Mouse (Mus musculus) liver, embryonic 14.5 days (tissue): ENCODE measurements around the gene Rps6kb2. TPM values are rescaled to one million over a fixed set of nuclear protein-coding genes. Genes with fewer than 3 reads are reported as not detected.

Experiments
- ATAC-seq: fragments of 200-750 bp; cut with Nextera tagmentation; 2 replicates; pipeline ENCODE4 v1.8.0; 2017; ENCODE audit warnings: moderate number of reproducible peaks, mild to moderate bottlenecking, moderate library complexity; ENCODE audit not compliant: insufficient read depth
- DNase-seq, 3 experiments: peaks; one replicate each; pipeline ENCODE4 v3.0.0-alpha.2; 2012 to 2013; ENCODE audit warnings: low read depth in 3 of 3, low spot score in 3 of 3
- H3K27ac ChIP-seq: fragments of 300-500 bp; sonication (generic); 2 replicates; pipeline ENCODE4 v1.5.1; 2014; ENCODE audit warnings: moderate library complexity, mild to moderate bottlenecking, control low read depth, inconsistent platforms
- H3K27me3 ChIP-seq: fragments of 300-500 bp; sonication (generic); 2 replicates; pipeline ENCODE4 v1.6.1; 2014; ENCODE audit warnings: mild to moderate bottlenecking, low read length, moderate library complexity; ENCODE audit not compliant: control insufficient read depth, insufficient read depth
- H3K36me3 ChIP-seq: fragments of 300-500 bp; sonication (generic); replicated peaks from 2 replicates; pipeline ENCODE4 v1.6.1; 2014; ENCODE audit warnings: low read depth; ENCODE audit not compliant: control insufficient read depth, insufficient read depth
- H3K4me1 ChIP-seq, 2 experiments: fragments of 200-500 bp in 1 of 2; fragments of 300-500 bp in 1 of 2; sonication (generic) in 1 of 2; replicated peaks; 2 replicates each; pipeline ENCODE4 v1.6.1; 2012 to 2014; ENCODE audit warnings: antibody characterized with exemption in 1 of 2, inconsistent platforms in 1 of 2, low read length in 1 of 2; ENCODE audit not compliant: control insufficient read depth in 2 of 2, insufficient read depth in 2 of 2
- H3K4me2 ChIP-seq: fragments of 300-500 bp; sonication (generic); 2 replicates; pipeline ENCODE4 v1.6.1; 2014; ENCODE audit warnings: low read depth, mild to moderate bottlenecking, control low read depth, moderate library complexity
- H3K4me3 ChIP-seq, 2 experiments: fragments of 200-500 bp in 1 of 2; fragments of 300-500 bp in 1 of 2; sonication (generic) in 1 of 2; 2 replicates each; pipeline ENCODE4 v1.5.1; 2012 to 2014; ENCODE audit warnings: low read depth in 2 of 2, low read length in 2 of 2, mild to moderate bottlenecking in 2 of 2, control low read depth in 1 of 2, inconsistent platforms in 1 of 2, moderate library complexity in 1 of 2; ENCODE audit not compliant: insufficient read depth in 1 of 2
- H3K9ac ChIP-seq: fragments of 300-500 bp; sonication (generic); replicated peaks from 2 replicates; pipeline ENCODE4 v1.6.1; 2014; ENCODE audit warnings: mild to moderate bottlenecking, control low read depth, moderate library complexity
- H3K9me3 ChIP-seq: fragments of 300-500 bp; sonication (generic); 2 replicates; pipeline ENCODE4 v1.6.1; 2016; ENCODE audit warnings: low read length, mixed read lengths; ENCODE audit not compliant: control insufficient read depth
- CTCF ChIP-seq: IDR thresholded peaks from 2 replicates; pipeline ENCODE4 v1.5.1; 2016; ENCODE audit warnings: antibody characterized with exemption, low read depth, control low read depth
- EP300 ChIP-seq: IDR thresholded peaks from 2 replicates; pipeline ENCODE4 v1.6.1; 2016; ENCODE audit warnings: antibody characterized with exemption, low read depth
- WGBS: fragments of 180-500 bp; shearing (Covaris S2); extraction: QIAGEN DNeasy Blood & Tissue Kit; methylation state at CpG from one replicate; pipeline ENCODE4 v1.1.7; 2014; ENCODE audit not compliant: insufficient replicate concordance; 5-methylcytosine and 5-hydroxymethylcytosine counted together
- polyA plus RNA-seq, 2 experiments: library from polyadenylated mRNA; depleted of rRNA in 1 of 2; stranded (reverse) in 1 of 2; unstranded in 1 of 2; fragments of >200 nt; fragmentation: Nextera tagmentation in 1 of 2; extraction: Ambion mirVana in 1 of 2; gene quantifications; 2 replicates each; pipeline versions ENCODE4 v1.2.1 to v1.2.3; 2012 to 2014

Rps6kb2 gene
- polyA plus RNA-seq, 2 experiments, result 19.2 to 19.9 TPM

DNA sequence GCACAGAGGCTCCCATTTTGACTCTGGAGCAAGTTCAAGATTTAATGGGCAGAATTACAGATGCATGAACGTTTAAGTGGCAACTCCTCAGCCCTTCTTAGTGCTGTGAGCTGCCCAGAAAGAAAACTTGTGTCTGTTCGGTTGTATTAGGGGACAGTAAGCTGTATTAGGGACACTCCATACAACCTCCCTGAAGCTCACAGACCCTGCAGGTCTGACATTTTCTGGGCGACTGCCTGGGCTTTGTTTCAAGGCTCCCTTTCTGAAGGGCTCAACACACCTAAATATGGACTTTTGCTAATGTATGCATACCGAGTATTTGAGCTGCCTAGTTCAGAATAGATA lies 361 bp upstream of the Rps6kb2 start:
- peaks cover 5% of the 10 kb centered on the region; the same call in 1 of the 2 replicates for H3K36me3 ChIP-seq
- peak overlapping the region; percentile 93 for H3K9ac ChIP-seq
- no peaks in the 10 kb centered on the region for H3K27me3 ChIP-seq
- H3K4me1 ChIP-seq, result peaks cover 12 to 14% of the 10 kb centered on the region in 2 experiments
- peak overlapping the region; percentile 58 for H3K27ac ChIP-seq
- ATAC-seq (peak; percentile 8; the same call in 1 of the 2 replicates), DNase-seq (no peak)
- H3K4me2 ChIP-seq, result peak overlapping the region; percentile 98
- TF ChIP-seq EP300, result no peak
- TF ChIP-seq CTCF, result no peak
- 30% methylated on average over 4 of the region's 4 CpGs for WGBS
- peak overlapping the region; percentile 87 to 90 for H3K4me3 ChIP-seq
- H3K9me3 ChIP-seq, result no peaks in the 10 kb centered on the region

DNA sequence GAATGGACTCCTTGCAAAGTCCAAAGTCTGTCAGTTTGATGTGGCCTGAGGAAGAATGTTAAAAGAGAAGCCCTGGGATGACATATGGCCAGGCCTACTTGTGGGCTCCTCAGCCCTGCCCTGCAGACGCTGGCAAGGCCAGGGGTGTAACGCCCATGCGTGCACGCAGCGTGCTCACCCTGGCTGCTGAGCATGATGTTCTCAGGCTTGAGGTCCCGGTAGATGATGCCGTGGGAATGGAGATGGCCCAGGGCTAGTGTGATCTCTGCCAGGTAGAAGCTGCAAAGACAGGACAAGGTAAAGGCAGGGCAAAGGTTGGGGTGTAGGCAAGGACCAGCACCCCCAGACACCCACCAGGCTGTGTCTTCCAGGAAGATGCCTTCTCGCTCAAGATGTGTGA lies 4.1 kb downstream of the Rps6kb2 start:
- H3K4me1 ChIP-seq, result peaks cover 9 to 11% of the 10 kb centered on the region in 2 experiments
- H3K4me2 ChIP-seq, result no peak overlapping the region
- peaks cover 10% of the 10 kb centered on the region for H3K36me3 ChIP-seq
- no peak overlapping the region for H3K27ac ChIP-seq
- no peaks in the 10 kb centered on the region for H3K9me3 ChIP-seq
- WGBS, result 87% methylated on average over 8 of the region's 8 CpGs
- ATAC-seq (no peak), DNase-seq (no peak)
- no peak overlapping the region for H3K4me3 ChIP-seq
- no peak overlapping the region for H3K9ac ChIP-seq
- no peaks in the 10 kb centered on the region for H3K27me3 ChIP-seq
- no peak for TF ChIP-seq EP300
- no peak for TF ChIP-seq CTCF

DNA sequence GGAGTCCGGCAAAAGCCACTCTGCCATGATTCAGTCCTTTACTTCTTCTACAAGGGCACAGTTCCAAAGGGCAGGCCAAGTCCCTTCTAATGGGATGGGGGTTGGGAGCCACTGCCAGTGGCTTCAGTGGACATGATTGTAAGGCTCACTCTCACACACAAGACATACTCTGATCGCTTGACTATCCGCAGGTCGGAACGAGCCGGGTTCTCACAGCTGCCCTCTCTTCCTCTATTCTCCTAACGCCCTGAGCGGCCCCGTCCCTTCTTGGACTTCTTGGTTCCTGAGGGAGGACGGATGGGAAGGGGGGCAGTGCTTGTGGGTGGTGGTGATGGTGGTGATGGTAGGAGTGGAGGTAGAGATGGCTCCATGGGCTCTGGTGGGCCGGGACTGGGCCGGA lies 6.4 kb downstream of the Rps6kb2 start:
- ATAC-seq (no peak), DNase-seq (no peak)
- Histone ChIP-seq H3K4me2 (no peak overlapping the region), H3K9ac (no peak overlapping the region), H3K4me1 (peaks cover 0 to under 1% of the 10 kb centered on the region in 2 experiments; a peak in 3 of 4 replicates), H3K36me3 (peaks cover 10% of the 10 kb centered on the region), H3K9me3 (no peaks in the 10 kb centered on the region), H3K4me3 (no peak overlapping the region), H3K27me3 (no peaks in the 10 kb centered on the region), H3K27ac (no peak overlapping the region)
- no peak for TF ChIP-seq EP300
- TF ChIP-seq CTCF, result no peak
- 83% methylated on average over 12 of the region's 12 CpGs for WGBS

- peaks cover 10% of the 10 kb centered on the region for H3K36me3 ChIP-seq
- no peak overlapping the region for H3K4me2 ChIP-seq
- H3K4me3 ChIP-seq, result no peak overlapping the region
- WGBS, result 75% methylated on average over 20 of the region's 20 CpGs
- DNase-seq (no peak), ATAC-seq (no peak)
- no peak for TF ChIP-seq EP300
- TF ChIP-seq CTCF, result no peak
- no peaks in the 10 kb centered on the region for H3K27me3 ChIP-seq
- H3K4me1 ChIP-seq, result no peaks in the 10 kb centered on the region; a peak in 2 of 4 replicates
- no peak overlapping the region for H3K9ac ChIP-seq
- no peak overlapping the region for H3K27ac ChIP-seq
- H3K9me3 ChIP-seq, result no peaks in the 10 kb centered on the region
Measured at GRCm38 (mm10) chr19:4156073-4156579, 7.0 kb downstream of the Rps6kb2 start.

GRCm38 (mm10) chr19:4155223-4156072 lies 7.7 kb downstream of the Rps6kb2 start:
- peak overlapping the region; percentile 8 for H3K4me2 ChIP-seq
- WGBS, result 49% methylated on average over 6 of the region's 6 CpGs
- H3K9ac ChIP-seq, result no peak overlapping the region; the same call in 1 of the 2 replicates
- no peak for TF ChIP-seq EP300
- H3K9me3 ChIP-seq, result no peaks in the 10 kb centered on the region
- H3K36me3 ChIP-seq, result peaks cover 14% of the 10 kb centered on the region
- no peak overlapping the region for H3K27ac ChIP-seq
- DNase-seq (no peak), ATAC-seq (no peak)
- no peaks in the 10 kb centered on the region for H3K27me3 ChIP-seq
- H3K4me3 ChIP-seq, result peak overlapping the region in 1 of 2 experiments; percentile 4; a peak in 1 of 4 replicates
- H3K4me1 ChIP-seq, result no peaks in the 10 kb centered on the region; a peak in 2 of 4 replicates
